Mouse (Mus musculus) testis, postnatal 14 days (tissue): Measurements from ENCODE around the gene Bcl11a.

Source experiments
- DNase-seq: peaks from one replicate; pipeline ENCODE4 v3.0.0; 2021; ENCODE audit warnings: low spot score

Bcl11a gene

GRCm38 (mm10) chr11:24132358-24132757, 54.5 kb downstream of the Bcl11a start:
- no peak for DNase-seq

GRCm38 (mm10) chr11:24132853-24133252, 55.0 kb downstream of the Bcl11a start:
- DNase-seq, result no peak

GRCm38 (mm10) chr11:24133484-24133883, 55.6 kb downstream of the Bcl11a start:
- no peak for DNase-seq

- no peak for DNase-seq
Observed at GRCm38 (mm10) chr11:24133928-24134327, 56.1 kb downstream of the Bcl11a start.

- DNase-seq, result no peak
Observed at GRCm38 (mm10) chr11:24135244-24135643, 57.4 kb downstream of the Bcl11a start.

- DNase-seq, result no peak
Observed at GRCm38 (mm10) chr11:24136084-24136785, 58.4 kb downstream of the Bcl11a start.

- no peak for DNase-seq
Observed at GRCm38 (mm10) chr11:24137891-24138290, 60.0 kb downstream of the Bcl11a start.

- no peak for DNase-seq
Observed at GRCm38 (mm10) chr11:24138600-24139375, 60.9 kb downstream of the Bcl11a start.

- DNase-seq, result no peak
Observed at GRCm38 (mm10) chr11:24139432-24139831, 61.6 kb downstream of the Bcl11a start.

GRCm38 (mm10) chr11:24139952-24140351, 62.1 kb downstream of the Bcl11a start:
- no peak for DNase-seq

GRCm38 (mm10) chr11:24140948-24141347, 63.1 kb downstream of the Bcl11a start:
- DNase-seq, result no peak

GRCm38 (mm10) chr11:24141479-24142251, 63.8 kb downstream of the Bcl11a start:
- no peak for DNase-seq

GRCm38 (mm10) chr11:24142316-24142715, 64.5 kb downstream of the Bcl11a start:
- no peak for DNase-seq

- DNase-seq, result no peak
Observed at GRCm38 (mm10) chr11:24144159-24144946, 66.5 kb downstream of the Bcl11a start.

GRCm38 (mm10) chr11:24146034-24146433, 68.2 kb downstream of the Bcl11a start:
- DNase-seq, result no peak

- DNase-seq, result no peak
Observed at GRCm38 (mm10) chr11:24146437-24146836, 68.6 kb downstream of the Bcl11a start.

- DNase-seq, result no peak
Observed at GRCm38 (mm10) chr11:24147698-24148097, 69.8 kb downstream of the Bcl11a start.

GRCm38 (mm10) chr11:24148545-24148944, 70.7 kb downstream of the Bcl11a start:
- no peak for DNase-seq

- no peak for DNase-seq
Observed at GRCm38 (mm10) chr11:24149462-24150220, 71.8 kb downstream of the Bcl11a start.

GRCm38 (mm10) chr11:24152076-24152784, 74.4 kb downstream of the Bcl11a start:
- no peak for DNase-seq
